Mouse (Mus musculus) ES-Bruce4 (cell line): ENCODE results near the gene Abca9. TPM values are rescaled to one million over a fixed set of nuclear protein-coding genes. Genes with fewer than 3 reads are reported as not detected.

Experiments
- H3K27ac ChIP-seq: 2 replicates; pipeline ENCODE4 v1.5.1; 2012; ENCODE audit warnings: low read length, inconsistent platforms; ENCODE audit not compliant: insufficient read depth
- H3K27me3 ChIP-seq: 2 replicates; pipeline ENCODE4 v1.6.1; 2012; ENCODE audit warnings: mild to moderate bottlenecking, low read length, inconsistent platforms; ENCODE audit not compliant: control insufficient read depth, poor library complexity, insufficient read depth, severe bottlenecking
- H3K36me3 ChIP-seq: 2 replicates; pipeline ENCODE4 v1.6.1; 2012; ENCODE audit warnings: inconsistent platforms, mild to moderate bottlenecking, low read length, moderate library complexity; ENCODE audit not compliant: control insufficient read depth, poor library complexity, insufficient read depth, severe bottlenecking
- H3K4me1 ChIP-seq: one replicate; pipeline ENCODE4 v1.8.1; 2011; ENCODE audit warnings: low read length; ENCODE audit not compliant: control insufficient read depth, insufficient read depth
- H3K4me3 ChIP-seq: 2 replicates; pipeline ENCODE4 v1.5.1; 2011; ENCODE audit warnings: low read depth, mild to moderate bottlenecking, low read length
- H3K9ac ChIP-seq: 2 replicates; pipeline ENCODE4 v1.6.1; 2012; ENCODE audit warnings: low read depth, mild to moderate bottlenecking, inconsistent platforms; ENCODE audit not compliant: poor library complexity, severe bottlenecking
- H3K9me3 ChIP-seq: replicated peaks from 2 replicates; pipeline ENCODE4 v1.6.1; 2012; ENCODE audit warnings: mild to moderate bottlenecking, low read length, inconsistent platforms; ENCODE audit not compliant: control insufficient read depth, poor library complexity, insufficient read depth, severe bottlenecking
- CTCF ChIP-seq: IDR thresholded peaks from one replicate; pipeline ENCODE4 v1.8.1; 2011; ENCODE audit warnings: low read depth, low read length
- EP300 ChIP-seq: IDR thresholded peaks from 2 replicates; pipeline ENCODE4 v1.6.1; 2011; ENCODE audit warnings: low read depth, low read length; ENCODE audit not compliant: insufficient read depth
- POLR2A ChIP-seq: IDR thresholded peaks from one replicate; pipeline ENCODE4 v1.8.1; 2011; ENCODE audit warnings: low read length; ENCODE audit not compliant: insufficient read depth
- polyA plus RNA-seq: library from polyadenylated mRNA; stranded (reverse); fragments of >200 nt; gene quantifications from 2 replicates; pipeline ENCODE4 v1.2.4, GENCODE M21; 2011; ENCODE audit warnings: low read depth; ENCODE audit not compliant: missing spikeins, insufficient read depth, insufficient read length

The Abca9 gene
- not detected in 2 replicates for polyA plus RNA-seq

GRCm38 (mm10) chr11:110167459-110168251 lies at the start of gene Abca9:
Gene Abca9 (minus strand): TSS chr11:110168196.
- H3K27me3 ChIP-seq = no peaks in the 10 kb centered on the region
- H3K27ac ChIP-seq = no peak within 1 kb of the TSS
- H3K9me3 ChIP-seq = no peaks in the 10 kb centered on the region
- no peak within 1 kb of the TSS for H3K9ac ChIP-seq
- H3K4me3 ChIP-seq = no peak within 1 kb of the TSS
- no peaks in the 10 kb centered on the region for H3K36me3 ChIP-seq
- no peaks in the 10 kb centered on the region for H3K4me1 ChIP-seq
- TF ChIP-seq POLR2A (no peak), CTCF (no peak), EP300 (no peak)

- TF ChIP-seq CTCF (no peak), POLR2A (no peak), EP300 (no peak)
- no peak overlapping the region for H3K4me3 ChIP-seq
- no peaks in the 10 kb centered on the region for H3K4me1 ChIP-seq
- H3K36me3 ChIP-seq = no peaks in the 10 kb centered on the region
- H3K27ac ChIP-seq = no peak overlapping the region
- no peak overlapping the region for H3K9ac ChIP-seq
- H3K9me3 ChIP-seq = no peaks in the 10 kb centered on the region
- H3K27me3 ChIP-seq = no peaks in the 10 kb centered on the region
These were observed 49.1 kb upstream of the Abca9 start for GRCm38 (mm10) chr11:110217118-110217517.

GRCm38 (mm10) chr11:110203930-110204329 lies 35.9 kb upstream of the Abca9 start:
- Histone ChIP-seq H3K36me3 (no peaks in the 10 kb centered on the region), H3K9me3 (no peaks in the 10 kb centered on the region), H3K4me3 (no peak overlapping the region), H3K27ac (no peak overlapping the region), H3K4me1 (no peaks in the 10 kb centered on the region), H3K27me3 (no peaks in the 10 kb centered on the region), H3K9ac (no peak overlapping the region)
- TF ChIP-seq POLR2A = no peak
- no peak for TF ChIP-seq CTCF
- no peak for TF ChIP-seq EP300

GRCm38 (mm10) chr11:110198882-110199281 lies 30.9 kb upstream of the Abca9 start:
- Histone ChIP-seq H3K9me3 (no peaks in the 10 kb centered on the region), H3K9ac (no peak overlapping the region), H3K36me3 (no peaks in the 10 kb centered on the region), H3K4me1 (no peaks in the 10 kb centered on the region), H3K4me3 (no peak overlapping the region), H3K27ac (no peak overlapping the region), H3K27me3 (no peaks in the 10 kb centered on the region)
- TF ChIP-seq CTCF = no peak
- TF ChIP-seq POLR2A = no peak
- TF ChIP-seq EP300 = no peak

GRCm38 (mm10) chr11:110196561-110197306 lies 28.7 kb upstream of the Abca9 start:
- no peak overlapping the region for H3K4me3 ChIP-seq
- no peaks in the 10 kb centered on the region for H3K9me3 ChIP-seq
- no peaks in the 10 kb centered on the region for H3K36me3 ChIP-seq
- no peaks in the 10 kb centered on the region for H3K4me1 ChIP-seq
- H3K9ac ChIP-seq = no peak overlapping the region
- no peak overlapping the region for H3K27ac ChIP-seq
- no peaks in the 10 kb centered on the region for H3K27me3 ChIP-seq
- TF ChIP-seq POLR2A (no peak), EP300 (no peak), CTCF (no peak)

GRCm38 (mm10) chr11:110195310-110195709 lies 27.3 kb upstream of the Abca9 start:
- Histone ChIP-seq H3K27ac (no peak overlapping the region), H3K36me3 (no peaks in the 10 kb centered on the region), H3K4me1 (no peaks in the 10 kb centered on the region), H3K27me3 (no peaks in the 10 kb centered on the region), H3K9ac (no peak overlapping the region), H3K4me3 (no peak overlapping the region), H3K9me3 (no peaks in the 10 kb centered on the region)
- no peak for TF ChIP-seq POLR2A
- TF ChIP-seq CTCF = no peak
- no peak for TF ChIP-seq EP300
